16 mouse cellular contexts compared by ENCODE assay signal in genomic region chr5:113351768-113352167, GRCm38 (mm10). TPM values are rescaled to one million over a fixed set of nuclear protein-coding genes. Genes with fewer than 3 reads are reported as not detected.
DNase-seq lines count a peak whose midpoint lies in the region; ATAC-seq and TF ChIP-seq lines count a peak whose summit lies in the region.
"Had no signal": no experiment of that assay in that cellular context is flagged by ENCODE, and none has a peak within 500 bp of the region (broad histone marks: within the 10 kb centered on the region; RNA-seq: fewer than 3 reads in every experiment).

No protein-coding gene starts in this region.

- peak overlapping the region; percentile 69 for H3K27ac ChIP-seq in lung, embryonic 14.5 days (ENCODE audit: low read depth)
- no peak overlapping the region for H3K27ac ChIP-seq in intestine, postnatal 0 days (ENCODE audit: low read depth, low read length)
- H3K27ac ChIP-seq: heart, adult 2 months had no signal

- 89% methylated on average over 3 of the region's 3 CpGs for WGBS in lung, embryonic 14.5 days
- 81% methylated on average over 3 of the region's 3 CpGs for WGBS in intestine, postnatal 0 days

- peak; percentile 57 for DNase-seq in embryo, embryonic 10 days (ENCODE audit: low spot score)
- DNase-seq in embryo, embryonic 9.5 days (ENCODE audit: extremely low spot score): no peak
- DNase-seq in lung, embryonic 14.5 days: no peak
- DNase-seq in lung, postnatal 4 days: no peak
- DNase-seq in brain, adult 2 months (ENCODE audit: low read depth, low spot score): peak; percentile 59
- DNase-seq in layer of hippocampus, adult 8-10 months (ENCODE audit: low spot score in 2 of 2): peak; percentile 32 to 47
- no peak for DNase-seq in kidney, postnatal 14 days
- DNase-seq: adrenal gland, adult 8-10 months; heart, adult 2 months; kidney, adult 8-10 months; lung, postnatal 10 days; thymus, adult 2 months had no signal

- no peaks in the 10 kb centered on the region for H3K4me1 ChIP-seq in lung, embryonic 14.5 days (ENCODE audit: insufficient read depth)
- no peaks in the 10 kb centered on the region for H3K4me1 ChIP-seq in intestine, postnatal 0 days (replicated peaks; ENCODE audit: control insufficient read depth, insufficient read depth, low read length)

- TF ChIP-seq CTCF in lung, embryonic 14.5 days (IDR thresholded peaks at IDR 0.05; ENCODE audit: low read depth): no peak
- no peak for TF ChIP-seq CTCF in intestine, postnatal 0 days (IDR thresholded peaks at IDR 0.05; ENCODE audit: low read depth)

- no peak for ATAC-seq in lung, embryonic 14.5 days (ENCODE audit: insufficient read depth)
- no peak for ATAC-seq in intestine, postnatal 0 days

- no peak overlapping the region for H3K9ac ChIP-seq in lung, embryonic 14.5 days
- H3K9ac ChIP-seq in intestine, postnatal 0 days (ENCODE audit: low read depth, low read length): no peak overlapping the region

- H3K4me2 ChIP-seq in lung, embryonic 14.5 days: no peak overlapping the region
- H3K4me2 ChIP-seq in intestine, postnatal 0 days (replicated peaks; ENCODE audit: low read depth): no peak overlapping the region

- H3K36me3 ChIP-seq in lung, embryonic 14.5 days (ENCODE audit: insufficient read depth): no peaks in the 10 kb centered on the region
- H3K36me3 ChIP-seq in intestine, postnatal 0 days (ENCODE audit: control insufficient read depth, insufficient read depth): no peaks in the 10 kb centered on the region

- no peak overlapping the region for H3K4me3 ChIP-seq in lung, embryonic 14.5 days (ENCODE audit: low read depth, low read length)
- H3K4me3 ChIP-seq in intestine, postnatal 0 days (ENCODE audit: low read depth, low read length): no peak overlapping the region
- H3K4me3 ChIP-seq: heart, adult 2 months had no signal

- H3K27me3 ChIP-seq in lung, embryonic 14.5 days (ENCODE audit: insufficient read depth, low read length): peaks cover 22% of the 10 kb centered on the region
- H3K27me3 ChIP-seq in intestine, postnatal 0 days (replicated peaks; ENCODE audit: control insufficient read depth, insufficient read depth, low read length): peaks cover 16% of the 10 kb centered on the region

- H3K9me3 ChIP-seq in lung, embryonic 14.5 days (ENCODE audit: low read depth, low read length): no peaks in the 10 kb centered on the region
- H3K9me3 ChIP-seq in intestine, postnatal 0 days (ENCODE audit: control insufficient read depth): no peaks in the 10 kb centered on the region

RNA-seq across cellular contexts. Expression of gene Aym1, which starts 5.3 kb away (rescaled TPM):
- not detected in 2 replicates for polyA plus RNA-seq in lung, embryonic 14.5 days (2014; fragmentation: Nextera tagmentation; extraction: Ambion mirVana)
- not detected for total RNA-seq in layer of hippocampus, adult 8-10 months (2022)
- polyA plus RNA-seq in intestine, postnatal 0 days (2015; fragmentation: Nextera tagmentation; extraction: Ambion mirVana): not detected in 2 replicates
- total RNA-seq: adrenal gland, adult 8-10 months; gastrocnemius, adult 18-20 months; heart, adult 2 months; heart, postnatal 25 days; liver, adult 2 months had no signal
- polyA plus RNA-seq: heart, adult 2 months; liver, adult 2 months; thymus, adult 2 months had no signal

RNA-seq across cellular contexts. Expression of gene Sgsm1, which starts 41.2 kb away (rescaled TPM):
- 3.8 and 5.2 TPM in 2 replicates for polyA plus RNA-seq in lung, embryonic 14.5 days (2014; fragmentation: Nextera tagmentation; extraction: Ambion mirVana)
- 100 to 1,000 TPM in 1 of 4 experiments, 10 to 100 TPM in 3; 77.8 to 102 (median 87.4) TPM for total RNA-seq in layer of hippocampus, adult 8-10 months (2022)
- 4.0 TPM in 2 replicates for polyA plus RNA-seq in intestine, postnatal 0 days (2015; fragmentation: Nextera tagmentation; extraction: Ambion mirVana)

Comparison
In these comparisons a context has a peak if more than half of its experiments do, and no peak if none do; other contexts are left out.
1. DNase-seq: peak in embryo, embryonic 10 days (single experiment), brain, adult 2 months (single experiment) and layer of hippocampus, adult 8-10 months (2 of 2); none in embryo, embryonic 9.5 days (single experiment), lung, embryonic 14.5 days (single experiment), lung, postnatal 4 days (0 of 2) and kidney, postnatal 14 days (single experiment).